Mouse (Mus musculus) gastrocnemius, adult 18-20 months (tissue): ENCODE measurements around the gene AB124611. TPM values are rescaled to one million over a fixed set of nuclear protein-coding genes. Genes with fewer than 3 reads are reported as not detected.
"Not testable (repeated sequence)": the region's sequence is repeated elsewhere in the genome, so short reads cannot be mapped to it uniquely, and the experiment has no call there.

ENCODE experiments used
- DNase-seq: peaks from one replicate; pipeline ENCODE4 v3.0.0; 2021; ENCODE audit warnings: low spot score
- total RNA-seq, 2 experiments: library from RNA; stranded (reverse); gene quantifications; 2 replicates each; pipeline ENCODE4 v1.2.3; 2021

The AB124611 gene
- total RNA-seq, 2 experiments from 2014 or later: 0.30 to 0.50 TPM

DNA sequence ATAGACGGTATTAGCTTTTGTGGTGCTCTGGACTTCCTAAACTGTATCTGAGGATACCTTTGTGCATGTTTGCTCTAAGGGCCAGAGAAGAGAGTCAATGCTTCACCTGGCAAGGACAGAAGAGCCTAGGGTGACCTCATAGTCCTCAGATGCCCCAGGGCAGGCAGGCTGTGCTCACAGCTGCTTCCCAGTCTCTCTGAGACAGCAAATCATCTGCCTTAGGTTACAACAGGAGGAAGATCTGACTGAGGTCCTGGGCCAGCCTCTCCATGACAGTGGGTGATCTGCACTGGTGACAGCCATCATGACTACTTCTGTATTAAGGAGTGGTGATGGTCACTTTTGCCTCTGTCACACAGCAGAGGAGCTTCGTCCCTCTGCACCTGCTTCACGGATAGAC, 33.2 kb downstream of the AB124611 start:
- DNase-seq: no peak

DNA sequence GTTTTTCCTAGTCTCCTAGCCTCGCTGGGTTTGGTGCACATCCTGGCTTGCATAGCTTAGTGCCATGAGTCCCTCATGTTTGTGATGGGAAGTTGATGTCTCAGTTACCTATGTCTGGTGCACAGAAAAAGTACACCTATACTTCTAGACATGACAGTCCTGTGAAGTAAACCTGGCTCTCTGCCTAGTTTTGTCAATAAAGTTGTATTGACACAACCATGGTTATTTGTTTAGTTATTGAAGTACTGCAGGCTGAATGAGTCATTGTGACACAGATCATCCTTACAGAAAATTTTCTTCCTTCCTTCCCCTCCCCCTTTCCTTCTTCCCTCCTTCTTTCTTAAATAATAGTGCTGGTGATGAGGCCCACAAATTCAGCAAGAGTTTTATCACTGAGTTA, 38.4 kb downstream of the AB124611 start:
- no peak for DNase-seq

DNA sequence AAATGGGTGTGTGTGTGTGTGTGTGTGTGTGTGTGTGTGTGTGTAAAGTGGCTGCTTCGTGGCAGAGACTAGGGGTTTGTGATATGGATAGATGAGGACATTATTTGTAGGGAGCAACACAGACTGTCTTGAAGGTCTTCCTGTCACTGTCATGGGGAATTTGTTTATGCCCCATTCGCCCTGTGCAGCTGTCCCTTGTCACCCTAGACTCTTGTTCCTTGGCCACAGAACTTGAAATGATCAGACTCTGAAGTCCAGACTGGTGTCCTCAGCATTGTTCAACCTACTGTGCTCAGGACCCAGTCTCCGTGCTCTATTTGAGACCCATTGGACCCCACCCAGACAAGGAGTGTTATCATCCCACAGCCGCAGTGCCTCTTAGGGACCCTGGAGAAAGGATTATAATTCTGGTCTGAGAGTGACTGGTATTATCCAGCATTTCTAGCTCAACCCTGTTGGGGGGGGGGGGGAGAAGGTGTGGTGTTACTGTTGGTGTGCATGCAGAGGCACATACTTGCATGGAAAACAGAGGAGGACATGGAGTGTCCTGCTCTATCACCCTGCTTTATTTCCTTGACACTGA, 39.1 kb downstream of the AB124611 start:
- DNase-seq: no peak

DNA sequence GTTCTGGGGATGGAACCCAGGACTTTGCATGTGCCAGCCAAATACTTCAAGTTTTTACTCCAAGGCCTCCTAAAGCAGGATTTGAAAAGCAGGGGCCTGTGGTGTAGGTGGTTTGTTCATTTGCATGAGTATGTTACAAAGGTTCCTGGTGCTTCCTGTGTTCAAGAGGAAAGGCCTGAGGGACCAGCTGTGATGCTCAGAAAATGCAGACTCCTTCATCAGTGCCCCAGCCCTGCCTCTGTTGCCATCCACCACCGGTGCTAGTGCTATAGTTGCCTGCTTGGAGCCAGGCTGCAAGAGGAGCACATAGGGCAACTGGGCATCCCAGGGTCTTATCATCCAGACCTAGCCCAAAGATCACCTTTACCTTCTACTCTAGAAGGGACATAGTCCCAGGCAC, 40.6 kb downstream of the AB124611 start:
- no peak for DNase-seq

DNA sequence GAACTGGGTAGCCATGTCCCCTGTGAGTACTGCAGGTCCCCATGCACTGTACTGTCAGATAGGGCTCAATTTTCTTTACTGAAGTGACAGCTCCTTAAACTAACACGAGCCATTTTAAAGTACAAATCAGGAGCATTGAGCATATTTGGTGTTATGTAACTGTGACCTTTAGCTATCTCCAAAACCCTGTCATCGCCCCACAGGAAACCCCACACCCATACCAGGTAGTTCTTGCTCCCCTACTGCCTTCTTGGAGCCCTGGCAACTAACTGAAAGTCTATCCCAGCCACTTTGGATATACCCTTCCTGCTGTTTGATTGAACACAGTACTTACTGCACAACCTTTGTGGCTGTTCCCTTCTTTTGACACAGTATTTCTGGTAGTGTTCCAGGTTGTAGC, 41.1 kb downstream of the AB124611 start:
- no peak for DNase-seq

DNA sequence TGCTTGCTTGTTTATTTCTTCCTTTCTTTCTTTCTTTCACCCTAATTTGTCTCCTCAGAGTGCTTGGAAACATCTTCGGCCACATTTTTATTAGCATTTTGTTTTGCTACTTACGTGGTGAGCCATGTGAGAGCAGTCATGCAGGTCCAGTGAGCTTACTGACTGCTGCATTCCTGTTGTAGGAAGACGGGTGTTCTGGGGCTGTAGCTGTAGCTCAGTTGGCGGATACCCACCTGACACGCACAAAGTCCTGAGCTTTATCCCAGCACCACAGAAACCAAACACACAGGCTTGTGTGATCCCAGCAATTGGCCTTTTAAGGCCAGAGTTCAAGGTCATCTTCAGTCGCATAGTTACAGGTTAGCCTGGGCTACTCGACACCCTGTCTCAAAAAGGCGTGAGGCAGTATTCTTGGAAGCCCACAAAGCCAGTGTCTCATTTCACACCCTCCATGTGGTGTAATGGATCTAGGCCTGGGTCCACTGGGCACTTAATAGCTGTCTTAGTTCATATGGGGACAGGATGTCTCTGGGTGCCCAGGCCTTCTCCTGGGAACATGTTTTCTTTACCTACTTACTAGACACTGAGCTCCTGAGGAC, 42.8 kb downstream of the AB124611 start:
- peak; percentile 49 for DNase-seq

DNA sequence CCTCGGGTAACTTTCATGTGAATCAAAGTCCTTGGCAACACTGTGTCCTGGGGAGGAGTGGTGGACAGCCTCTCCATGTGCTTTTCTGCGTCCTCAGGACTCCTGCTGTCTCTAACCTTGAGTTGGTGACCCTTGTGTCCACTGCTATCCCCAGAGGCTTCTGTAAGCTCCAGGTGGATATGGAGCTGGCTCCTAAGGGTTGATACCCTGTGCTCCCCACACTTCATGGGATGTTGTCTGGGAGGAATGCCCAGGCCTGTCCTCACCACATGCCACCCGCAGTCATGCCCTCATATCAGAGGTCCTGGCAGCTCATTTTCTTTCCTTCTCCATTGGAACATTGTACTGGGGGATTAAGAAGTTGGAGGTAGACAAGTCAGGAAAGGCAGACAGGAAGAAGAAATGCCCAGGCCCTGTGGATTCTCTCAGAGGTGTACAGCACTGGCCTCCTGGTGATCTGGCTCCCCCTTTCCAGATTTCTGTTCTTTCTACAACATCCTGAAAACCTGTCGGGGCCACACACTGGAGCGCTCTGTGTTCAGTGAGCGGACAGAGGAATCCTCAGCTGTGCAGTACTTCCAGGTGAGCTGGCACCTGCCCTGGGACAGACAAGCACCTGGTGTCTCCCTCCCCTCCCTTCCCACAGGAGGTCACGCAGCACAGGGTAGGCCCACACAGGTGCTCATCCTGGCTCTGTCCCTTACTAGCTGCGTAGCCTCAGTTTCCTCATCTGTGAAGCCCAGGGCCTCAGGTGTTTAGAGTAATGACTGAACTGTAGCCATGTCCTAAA, 48.2 kb downstream of the AB124611 start:
- DNase-seq: no peak

DNA sequence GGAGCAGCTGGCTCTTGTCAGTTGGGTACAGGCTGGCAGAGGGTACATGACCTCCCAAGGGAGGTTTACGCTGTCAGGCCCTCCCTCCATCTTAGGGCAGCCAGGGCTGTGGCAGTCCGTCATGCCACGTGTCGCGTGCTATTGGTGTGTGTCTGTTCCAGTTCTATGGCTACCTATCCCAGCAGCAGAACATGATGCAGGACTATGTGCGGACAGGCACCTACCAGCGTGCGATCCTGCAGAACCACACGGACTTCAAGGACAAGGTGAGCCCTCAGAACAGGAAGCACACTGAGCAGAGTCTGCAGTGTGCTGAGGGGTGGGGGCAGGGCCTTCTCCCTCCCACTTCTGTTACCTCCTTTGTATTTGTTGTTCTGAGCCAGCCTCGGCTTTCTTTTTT, 49.3 kb downstream of the AB124611 start:
- DNase-seq: no peak

DNA sequence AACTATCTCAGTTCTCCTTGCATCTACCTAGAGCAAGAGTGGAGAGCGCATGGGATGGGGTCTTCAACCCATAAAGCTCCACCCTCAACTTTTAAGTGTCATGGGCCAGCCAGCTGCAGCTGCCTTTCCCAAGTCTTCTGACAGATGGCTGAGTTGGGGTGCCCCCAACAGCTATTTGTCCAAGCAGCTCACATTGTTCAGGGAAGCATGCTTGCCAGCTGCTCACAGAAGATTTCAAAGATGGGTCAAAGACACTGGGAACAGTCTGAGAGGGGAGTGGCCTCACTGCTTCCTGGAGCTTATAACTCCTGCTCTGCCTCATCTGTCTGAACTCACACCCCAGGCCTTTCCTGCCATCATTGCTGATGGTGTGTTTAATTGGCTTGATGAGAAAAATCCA, 50.3 kb downstream of the AB124611 start:
- DNase-seq: no peak

DNA sequence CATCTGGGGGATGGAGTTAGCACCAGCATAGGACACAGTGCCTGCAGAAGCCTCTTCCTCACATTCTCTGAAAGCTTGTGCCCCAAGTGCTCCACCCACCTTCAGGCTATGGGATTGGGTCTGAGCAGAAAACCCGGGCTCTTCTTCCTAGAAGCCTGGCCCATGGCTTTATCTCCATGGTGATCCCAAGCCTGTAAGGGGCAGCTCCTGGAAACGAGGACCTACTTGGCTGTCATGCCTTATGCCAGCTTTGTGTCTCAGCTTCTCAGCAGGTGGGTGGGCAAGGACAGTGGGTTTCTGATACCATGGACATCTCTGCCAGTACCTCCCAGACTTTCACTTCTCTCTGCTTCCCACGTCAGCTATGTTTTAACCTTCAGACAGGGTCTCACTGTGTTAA, 52.2 kb downstream of the AB124611 start:
- DNase-seq: no peak

DNA sequence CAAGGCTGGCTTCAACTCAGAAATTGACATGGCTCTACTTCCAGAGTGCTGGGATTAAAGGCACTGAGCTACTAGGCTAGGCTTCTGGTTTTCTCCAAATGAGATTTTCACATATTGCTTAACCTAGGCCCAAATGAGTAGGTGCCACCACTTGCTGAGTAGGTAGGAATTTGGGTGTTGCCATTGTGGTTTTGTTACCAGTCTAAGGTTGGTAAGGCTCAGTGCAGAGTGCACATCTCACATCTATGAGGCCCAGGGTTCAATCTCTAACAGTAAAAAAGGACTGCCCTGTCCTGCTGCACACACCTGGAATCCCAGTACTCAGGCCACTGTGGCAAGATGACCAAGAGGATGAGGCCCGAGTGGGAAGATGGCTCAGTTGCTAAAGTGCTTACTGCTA, 59.4 kb downstream of the AB124611 start:
- DNase-seq: no peak

DNA sequence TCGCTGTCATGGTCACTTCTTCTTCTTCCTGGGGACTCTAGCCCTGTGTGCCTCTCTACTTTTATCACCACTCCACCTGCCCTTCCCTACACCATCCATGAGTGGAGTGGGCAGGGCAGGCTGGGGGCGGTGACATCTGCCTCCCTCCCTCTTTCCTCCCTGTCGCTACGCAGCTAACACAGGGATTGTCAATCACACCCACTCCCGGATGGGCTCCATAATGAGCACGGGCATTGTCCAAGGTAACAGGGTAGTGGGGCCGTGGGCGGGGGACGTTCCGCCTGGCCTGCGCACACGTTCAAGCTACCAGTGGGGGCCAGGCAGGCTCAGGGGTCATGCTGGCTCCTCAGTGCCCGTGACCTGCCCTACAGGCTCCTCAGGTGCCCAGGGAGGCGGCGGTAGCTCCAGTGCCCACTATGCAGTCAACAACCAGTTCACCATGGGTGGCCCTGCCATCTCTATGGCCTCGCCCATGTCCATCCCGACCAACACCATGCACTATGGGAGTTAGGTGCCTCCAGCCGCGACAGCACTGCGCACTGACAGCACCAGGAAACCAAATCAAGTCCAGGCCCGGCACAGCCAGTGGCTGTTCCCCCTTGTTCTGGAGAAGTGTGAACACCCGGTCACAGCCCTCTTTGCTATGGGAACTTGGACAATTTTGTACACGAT, 61.8 kb downstream of the AB124611 start:
- no peak for DNase-seq

DNA sequence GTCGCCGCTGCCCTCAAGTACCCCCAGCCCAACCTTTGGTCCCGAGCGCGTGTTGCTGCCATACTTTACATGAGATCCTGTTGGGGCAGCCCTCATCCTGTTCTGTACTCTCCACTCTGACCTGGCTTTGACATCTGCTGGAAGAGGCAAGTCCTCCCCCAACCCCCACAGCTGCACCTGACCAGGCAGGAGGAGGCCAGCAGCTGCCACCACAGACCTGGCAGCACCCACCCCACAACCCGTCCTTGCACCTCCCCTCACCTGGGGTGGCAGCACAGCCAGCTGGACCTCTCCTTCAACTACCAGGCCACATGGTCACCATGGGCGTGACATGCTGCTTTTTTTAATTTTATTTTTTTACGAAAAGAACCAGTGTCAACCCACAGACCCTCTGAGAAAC, 62.4 kb downstream of the AB124611 start:
- DNase-seq: no peak

DNA sequence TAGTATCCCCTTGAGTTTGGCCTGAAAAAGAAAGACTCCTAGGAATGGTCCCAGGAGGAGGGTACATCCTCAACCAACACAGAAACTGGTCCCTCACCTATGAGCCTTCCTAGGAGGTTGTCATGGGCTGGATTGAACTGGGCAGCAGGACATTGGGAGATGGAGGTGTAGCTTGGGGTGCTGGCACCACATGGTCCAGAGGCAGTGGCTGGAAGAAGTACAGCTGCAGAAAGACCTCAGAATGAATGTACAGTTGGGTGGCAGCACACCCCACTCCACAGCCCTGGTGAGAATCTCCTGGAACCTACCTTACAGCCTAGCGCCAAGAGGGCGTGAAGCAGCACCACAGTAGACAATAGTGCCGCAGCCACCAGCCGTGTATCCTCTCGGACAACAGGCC, 63.6 kb downstream of the AB124611 start:
- no peak for DNase-seq

DNA sequence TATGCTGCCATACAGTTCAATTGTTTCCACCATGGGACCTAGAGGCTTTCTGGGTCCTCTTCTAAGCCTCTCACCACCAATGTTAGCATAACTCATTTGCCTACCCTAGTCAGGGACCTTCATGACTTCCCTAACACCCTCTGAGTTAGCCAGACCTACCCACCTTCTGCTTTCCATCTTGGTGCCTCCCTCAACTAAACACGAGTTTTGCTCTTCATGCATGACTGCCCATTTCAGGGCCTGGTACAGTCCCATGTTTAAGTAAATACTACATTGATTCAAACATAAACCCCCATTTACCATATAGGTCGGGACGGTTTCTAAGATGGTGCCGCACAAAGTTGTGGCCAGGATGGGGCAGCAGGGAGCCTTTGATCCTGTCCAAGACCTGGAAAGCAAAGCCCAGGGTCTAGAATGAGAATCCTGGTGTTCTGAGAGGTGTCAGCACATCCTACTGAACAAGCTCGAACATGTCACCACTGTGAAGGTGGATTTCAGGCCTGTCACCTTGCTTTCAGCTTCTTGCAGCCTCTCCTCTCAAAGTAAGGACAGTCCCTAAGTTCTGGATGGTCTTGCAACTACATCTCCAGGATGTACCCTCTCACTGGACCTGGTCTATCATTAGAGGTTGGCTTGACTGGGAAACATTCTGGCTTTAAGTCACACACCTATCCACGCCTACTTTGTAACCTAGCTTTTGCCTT, 65.3 kb downstream of the AB124611 start:
- no peak for DNase-seq

DNA sequence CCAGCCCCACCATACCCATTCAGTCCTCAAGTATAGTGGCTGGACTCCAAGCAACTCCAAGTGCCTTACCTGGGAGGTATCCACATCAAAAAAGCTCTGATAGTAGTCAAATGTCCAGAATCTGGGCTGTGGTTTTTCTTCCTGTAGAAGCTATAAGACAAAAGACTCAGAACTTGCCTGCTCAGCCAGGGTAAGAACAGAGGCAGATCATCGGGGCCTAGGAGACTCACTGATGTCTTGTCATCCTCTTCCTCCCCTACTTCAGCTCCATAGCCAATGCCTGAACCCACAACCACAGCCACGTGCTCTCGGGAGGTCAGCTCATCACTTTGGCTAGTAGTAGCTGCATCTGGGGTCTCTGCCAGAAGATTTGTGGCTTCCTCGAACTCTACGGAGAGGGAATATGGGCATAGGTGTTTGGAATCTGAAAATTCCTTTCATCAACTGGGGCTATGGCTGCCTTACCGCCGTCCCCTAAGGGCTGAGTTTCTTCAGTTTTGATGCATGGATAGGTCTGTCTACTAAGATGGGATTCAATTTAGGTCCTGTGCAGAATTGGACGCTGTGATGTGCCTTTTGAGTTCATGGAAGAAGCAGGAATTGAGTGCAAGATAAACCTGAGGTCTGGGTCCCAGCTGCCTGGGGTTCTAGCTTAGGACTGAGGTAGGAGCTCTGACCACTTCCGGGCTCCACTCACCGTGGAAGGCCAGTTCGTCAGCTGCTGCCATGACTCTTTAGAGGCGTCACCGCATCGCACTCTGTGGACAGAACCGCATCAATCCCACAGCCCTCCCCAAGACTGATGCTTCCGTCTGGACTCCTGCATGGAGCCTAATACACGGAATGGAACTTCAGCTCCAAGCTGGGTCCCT, 66.1 kb downstream of the AB124611 start:
- no peak for DNase-seq

DNA sequence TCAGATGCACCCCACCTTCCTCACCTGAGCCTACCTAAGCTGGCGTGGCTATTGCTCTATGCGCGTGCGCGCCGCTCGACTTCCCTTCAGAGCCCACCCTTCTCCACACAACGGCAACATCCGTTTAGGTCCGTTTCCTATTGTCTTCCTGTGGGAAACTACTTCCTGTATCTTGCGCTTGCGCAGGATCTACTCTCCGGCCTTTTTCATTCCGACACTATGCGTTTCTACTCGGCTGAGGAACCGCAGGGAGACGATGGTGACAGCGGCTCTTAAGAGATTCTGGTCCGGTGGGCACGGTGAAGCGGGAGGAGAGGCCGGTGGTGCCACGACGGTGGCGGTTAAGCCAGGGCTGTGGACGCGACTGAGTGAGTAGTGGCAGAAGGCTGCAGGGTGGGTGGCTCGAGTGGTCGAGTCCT, 66.7 kb downstream of the AB124611 start, which contains the start of the genes Timm29 and Yipf2:
Timm29 (plus strand) TSS at position 20 of the 419 bp plus-strand sequence.
Yipf2 (minus strand) TSS at position 126 of the 419 bp plus-strand sequence.
- DNase-seq: peak; percentile 94

DNA sequence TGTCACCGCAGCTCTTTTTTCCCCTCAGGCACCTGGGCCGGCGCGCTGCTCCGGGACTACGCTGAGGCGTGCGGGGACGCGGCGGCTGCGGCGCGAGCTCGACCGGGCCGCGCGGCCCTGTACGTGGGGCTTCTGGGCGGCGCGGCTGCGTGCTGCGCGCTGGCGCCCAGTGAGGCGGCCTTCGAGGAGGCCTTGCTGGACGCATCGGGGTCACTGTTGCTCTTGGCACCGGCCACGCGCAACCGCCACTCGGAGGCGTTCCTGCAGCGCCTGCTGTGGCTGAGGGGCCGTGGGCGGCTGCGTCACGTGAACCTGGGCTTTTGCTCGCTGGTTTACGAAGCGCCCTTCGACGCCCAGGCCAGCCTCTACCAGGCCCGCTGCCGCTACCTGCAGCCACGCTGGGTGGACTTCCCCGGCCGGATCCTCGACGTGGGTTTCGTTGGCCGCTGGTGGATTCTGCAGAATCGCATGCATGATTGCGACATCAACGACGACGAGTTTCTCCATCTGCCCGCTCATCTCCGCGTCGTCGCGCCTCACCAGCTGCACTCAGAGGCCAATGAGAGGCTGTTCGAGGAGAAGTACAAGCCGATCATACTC, 67.2 kb downstream of the AB124611 start:
- peak; percentile 24 for DNase-seq

DNA sequence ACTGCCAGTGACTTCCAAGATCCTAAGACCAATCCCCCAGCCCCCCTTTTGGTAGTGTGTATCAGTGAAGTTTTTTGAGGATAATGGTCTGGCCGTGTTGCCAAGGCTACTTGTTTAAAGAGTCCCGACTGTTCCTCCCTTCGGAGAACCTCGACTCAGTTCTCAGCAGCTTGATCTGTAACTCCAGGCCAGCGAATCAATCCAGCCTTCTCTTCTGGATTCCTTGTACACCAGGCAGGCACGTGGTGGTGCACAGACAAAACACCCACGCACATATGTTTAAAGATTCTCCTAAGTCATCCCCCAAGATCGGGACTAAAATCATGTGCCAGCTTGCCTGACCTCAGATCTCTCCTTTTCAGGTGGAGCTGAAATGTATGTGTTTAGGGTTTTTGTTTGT, 68.4 kb downstream of the AB124611 start:
- not testable (repeated sequence) for DNase-seq

DNA sequence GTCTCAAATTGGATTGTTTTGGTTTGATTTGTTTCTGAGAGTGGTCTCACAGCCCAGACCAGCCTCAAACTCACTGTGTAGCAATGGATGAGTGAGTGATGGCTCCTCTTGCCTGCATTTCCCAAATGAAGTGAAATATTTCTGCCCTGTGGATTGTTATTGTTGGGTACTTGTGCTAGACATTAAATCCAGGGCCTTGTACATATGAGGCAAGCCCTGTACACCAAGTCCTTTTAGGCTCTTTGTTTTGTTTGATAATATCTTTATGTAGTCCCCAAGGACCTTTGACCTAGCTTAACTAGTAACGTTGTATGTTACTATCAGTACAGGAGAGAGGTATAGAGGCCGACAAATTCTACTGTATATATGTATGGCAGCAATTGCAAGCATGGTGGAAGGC, 68.9 kb downstream of the AB124611 start:
- DNase-seq: no peak
